Mouse (Mus musculus) testis, adult 2 months (tissue): ENCODE measurements at regions not wholly inside any gene's neighbourhood (a gene's known extent, or its start where the extent isn't known, plus 50 kb on each side); places are given as distances from the start of the nearest gene placed in this dataset.

Experiments
- H3K27ac ChIP-seq: fragments of 200-500 bp; 2 replicates; pipeline ENCODE4 v1.5.1; 2012; ENCODE audit warnings: low read depth, low read length; ENCODE audit not compliant: control insufficient read depth, insufficient read depth
- H3K27me3 ChIP-seq: fragments of 200-500 bp; 2 replicates; pipeline ENCODE4 v1.6.1; 2012; ENCODE audit warnings: mild to moderate bottlenecking, low read length, moderate library complexity; ENCODE audit not compliant: control insufficient read depth, insufficient read depth
- H3K36me3 ChIP-seq: fragments of 200-500 bp; 2 replicates; pipeline ENCODE4 v1.6.1; 2012; ENCODE audit warnings: mild to moderate bottlenecking, low read length; ENCODE audit not compliant: control insufficient read depth, insufficient read depth
- H3K4me1 ChIP-seq: fragments of 200-500 bp; 2 replicates; pipeline ENCODE4 v1.6.1; 2012; ENCODE audit warnings: low read length; ENCODE audit not compliant: control insufficient read depth, insufficient read depth
- H3K4me3 ChIP-seq: fragments of 200-500 bp; 2 replicates; pipeline ENCODE4 v1.5.1; 2012; ENCODE audit warnings: low read depth, mild to moderate bottlenecking, low read length, moderate library complexity, mixed read lengths; ENCODE audit not compliant: control insufficient read depth
- CTCF ChIP-seq: fragments of 200-500 bp; IDR thresholded peaks from 2 replicates; pipeline ENCODE4 v1.5.1; 2012; ENCODE audit warnings: low read depth, mild to moderate bottlenecking, inconsistent platforms, low read length, moderate library complexity; ENCODE audit not compliant: control insufficient read depth, insufficient read depth, insufficient replicate concordance
- POLR2A ChIP-seq: fragments of 200-500 bp; IDR thresholded peaks from 2 replicates; pipeline ENCODE4 v1.6.1; 2012; ENCODE audit warnings: low read depth, mild to moderate bottlenecking, inconsistent platforms, low read length, moderate library complexity; ENCODE audit not compliant: control insufficient read depth

DNA sequence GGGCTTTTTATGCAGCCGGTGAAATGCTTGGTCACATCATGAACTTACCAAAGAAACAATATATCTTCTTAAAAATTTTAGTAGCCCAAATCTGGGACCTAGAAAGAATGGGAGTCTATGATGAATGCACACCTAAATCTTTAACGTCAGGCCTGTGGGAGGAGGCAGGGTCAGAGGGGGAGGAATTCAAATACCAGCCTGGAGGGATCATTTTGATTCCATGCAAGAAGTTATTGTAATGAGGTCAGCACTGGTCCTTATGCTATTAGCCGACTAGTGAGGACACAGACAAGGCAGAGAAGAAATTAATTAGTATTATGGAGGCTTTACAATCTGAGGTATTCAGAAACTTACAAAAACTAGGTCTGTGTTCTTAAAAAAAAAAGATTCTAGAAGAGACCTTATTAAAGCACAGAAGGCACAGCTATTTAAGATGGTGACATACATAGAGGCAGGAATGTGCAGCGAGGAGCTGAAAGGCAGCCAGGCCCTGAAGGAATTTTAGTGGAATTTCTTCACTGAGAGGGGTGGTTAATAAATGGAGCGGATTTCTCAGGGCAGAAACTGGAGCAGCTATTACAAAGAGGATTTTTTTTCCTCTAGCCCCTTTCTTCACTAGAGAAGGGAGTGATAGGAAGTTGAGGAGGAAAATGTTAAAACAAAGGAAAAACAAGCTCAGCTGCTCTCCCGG, 95.7 kb upstream of the Rbms1 start:
- H3K27ac ChIP-seq: no peak overlapping the region; the same call in 1 of the 2 replicates

DNA sequence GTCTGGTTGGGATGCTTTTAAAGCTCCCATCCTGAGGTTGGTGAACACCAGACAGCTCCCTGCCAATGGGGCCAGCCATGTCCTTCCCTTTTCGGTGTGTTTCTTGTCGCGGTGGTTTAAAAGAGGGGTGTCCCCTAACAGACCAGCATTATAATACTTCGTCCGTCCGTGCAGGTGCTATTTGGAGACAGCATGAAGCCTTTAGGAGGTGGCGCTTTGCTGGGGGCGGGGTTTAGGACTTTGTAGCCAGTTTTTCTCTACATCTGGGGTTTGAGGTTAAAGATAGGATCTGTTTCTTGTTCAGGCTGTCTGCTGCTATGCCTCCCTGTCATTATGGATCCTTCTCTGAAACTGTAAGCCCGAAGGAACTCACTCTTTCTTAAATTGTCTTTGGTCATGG, 89.3 kb upstream of the Rbms1 start:
- Histone ChIP-seq H3K4me3 (no peak overlapping the region; the same call in 1 of the 2 replicates), H3K36me3 (no peaks in the 10 kb centered on the region), H3K27ac (no peak overlapping the region), H3K27me3 (no peaks in the 10 kb centered on the region), H3K4me1 (peaks cover 3% of the 10 kb centered on the region; the same call in 1 of the 2 replicates)
- TF ChIP-seq CTCF (no peak), POLR2A (no peak)

More for the DNA sequence above, 95.7 kb upstream of the Rbms1 start:
- Histone ChIP-seq H3K36me3 (no peaks in the 10 kb centered on the region), H3K4me1 (no peaks in the 10 kb centered on the region), H3K4me3 (no peak overlapping the region), H3K27me3 (no peaks in the 10 kb centered on the region)
- TF ChIP-seq POLR2A (no peak), CTCF (no peak)

DNA sequence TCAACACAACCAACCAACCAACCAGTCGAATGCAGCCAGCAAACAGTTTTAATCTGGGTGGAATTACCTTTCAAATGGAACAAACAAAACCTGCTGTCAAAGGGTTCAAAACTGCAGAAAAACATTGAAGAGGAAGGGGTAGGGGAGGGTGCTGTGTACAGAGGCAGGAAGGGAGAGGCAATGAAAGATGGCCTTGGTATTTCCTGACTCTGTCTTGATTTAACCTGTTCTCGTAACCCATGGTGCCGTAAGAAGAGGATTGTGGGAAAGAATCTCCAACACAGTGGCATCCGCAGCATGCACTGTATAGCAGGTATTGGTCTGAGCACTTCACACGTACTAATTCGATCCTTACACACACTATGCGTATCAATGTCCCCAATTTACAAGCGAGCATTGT, 88.8 kb upstream of the Rbms1 start:
- Histone ChIP-seq H3K36me3 (no peaks in the 10 kb centered on the region), H3K4me1 (peaks cover 3% of the 10 kb centered on the region; the same call in 1 of the 2 replicates), H3K27ac (no peak overlapping the region), H3K27me3 (no peaks in the 10 kb centered on the region), H3K4me3 (no peak overlapping the region)
- TF ChIP-seq POLR2A: no peak
- no peak for TF ChIP-seq CTCF

DNA sequence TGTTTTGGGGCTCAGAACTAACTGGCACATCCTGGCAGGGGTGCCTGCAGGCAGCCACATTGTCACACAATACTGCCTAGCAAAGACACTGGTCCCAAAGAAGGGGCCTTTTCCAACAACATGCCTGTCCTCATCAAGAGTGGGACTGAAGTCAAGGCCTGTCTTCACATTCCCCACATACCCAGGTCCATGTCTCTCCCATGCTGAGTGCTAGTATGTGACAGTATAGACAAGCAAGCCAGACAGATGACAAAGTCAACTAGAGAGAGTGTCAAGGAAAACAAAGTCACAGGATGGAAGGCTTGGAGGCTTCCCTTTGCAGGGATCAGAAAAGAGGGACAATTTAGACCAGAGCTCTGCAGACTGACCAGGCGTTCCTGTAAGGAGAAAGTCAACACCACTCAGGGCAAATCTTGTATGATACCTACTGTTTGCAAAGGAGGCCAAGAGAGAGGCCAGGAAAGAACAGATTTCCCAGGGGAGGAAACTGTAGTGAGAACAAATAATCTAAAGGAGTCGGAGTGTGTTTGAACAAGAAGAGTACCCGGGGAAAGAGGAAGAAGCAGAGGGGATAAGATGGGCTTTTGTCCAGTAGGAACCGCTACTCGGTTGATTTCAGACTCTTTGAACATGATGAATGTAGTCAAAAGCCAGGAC, 83.2 kb upstream of the Rbms1 start:
- no peaks in the 10 kb centered on the region for H3K36me3 ChIP-seq
- H3K27ac ChIP-seq: no peak overlapping the region
- TF ChIP-seq POLR2A (no peak), CTCF (no peak)
- no peaks in the 10 kb centered on the region for H3K27me3 ChIP-seq
- H3K4me3 ChIP-seq: no peak overlapping the region
- no peaks in the 10 kb centered on the region for H3K4me1 ChIP-seq

DNA sequence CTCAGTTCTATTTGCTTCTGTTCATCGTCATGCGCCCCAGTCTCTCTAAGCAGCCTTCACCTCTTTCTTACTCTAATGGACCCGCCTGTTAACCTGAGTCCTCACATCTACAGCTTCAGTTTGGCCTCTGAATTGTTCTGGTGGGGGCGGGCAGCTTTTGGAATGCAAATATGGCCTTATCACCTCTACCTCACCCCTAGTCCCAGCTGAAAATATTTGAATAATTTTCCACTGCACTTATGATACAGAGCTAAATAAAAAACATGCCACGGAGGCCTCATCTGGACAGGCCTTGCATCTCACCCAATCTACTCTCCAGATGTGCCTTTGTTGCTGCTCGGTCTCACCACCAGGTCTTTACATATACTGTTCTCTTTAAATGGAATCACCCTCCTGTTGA, 82.5 kb upstream of the Rbms1 start:
- no peaks in the 10 kb centered on the region for H3K36me3 ChIP-seq
- H3K27ac ChIP-seq: no peak overlapping the region
- H3K4me1 ChIP-seq: no peaks in the 10 kb centered on the region
- TF ChIP-seq CTCF: no peak
- no peak for TF ChIP-seq POLR2A
- H3K4me3 ChIP-seq: no peak overlapping the region
- H3K27me3 ChIP-seq: no peaks in the 10 kb centered on the region

DNA sequence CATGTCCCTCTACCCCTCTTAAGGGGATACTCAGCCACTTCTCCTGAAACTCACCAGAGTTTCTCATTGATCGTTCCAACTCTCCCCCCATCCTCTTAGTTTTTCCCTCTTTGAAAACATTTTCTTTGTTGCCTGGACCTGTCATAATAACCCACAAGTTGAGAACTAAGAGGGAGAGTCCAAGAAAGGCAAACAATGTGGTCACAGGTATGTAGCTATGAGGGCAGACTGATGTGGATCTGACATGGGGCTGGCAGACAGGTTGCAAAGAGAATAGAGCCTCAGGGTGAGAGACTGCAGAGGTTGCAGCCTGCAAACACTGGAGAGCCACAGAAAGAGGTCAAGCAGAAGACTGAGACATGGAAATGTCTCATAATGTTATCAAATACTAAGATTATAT, 69.9 kb upstream of the Rbms1 start:
- no peaks in the 10 kb centered on the region for H3K36me3 ChIP-seq
- no peak overlapping the region for H3K4me3 ChIP-seq
- H3K27ac ChIP-seq: no peak overlapping the region
- H3K4me1 ChIP-seq: no peaks in the 10 kb centered on the region
- no peaks in the 10 kb centered on the region for H3K27me3 ChIP-seq
- TF ChIP-seq POLR2A: no peak
- TF ChIP-seq CTCF: no peak

DNA sequence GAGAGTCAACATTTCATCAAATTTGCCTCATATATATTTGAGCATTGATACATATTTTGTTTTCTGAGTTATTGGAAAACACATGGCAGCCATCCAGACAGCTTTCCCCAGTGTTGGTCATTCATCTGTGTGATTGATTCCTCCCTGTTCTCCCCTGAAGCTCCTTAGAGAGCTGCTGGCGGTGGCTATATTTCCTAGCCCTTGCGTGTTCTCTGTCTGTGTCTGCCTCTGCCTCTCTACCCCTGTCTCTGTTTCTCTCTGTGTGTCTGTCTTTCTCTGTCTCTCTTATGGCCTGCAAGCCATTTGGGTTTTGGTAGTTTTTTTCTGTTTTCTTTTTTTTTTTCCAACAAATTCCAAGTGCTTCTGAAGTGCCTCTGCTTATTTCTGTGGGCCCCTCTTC, 66.7 kb upstream of the Rbms1 start:
- Histone ChIP-seq H3K27me3 (no peaks in the 10 kb centered on the region), H3K36me3 (no peaks in the 10 kb centered on the region), H3K4me3 (no peak overlapping the region), H3K27ac (no peak overlapping the region), H3K4me1 (no peaks in the 10 kb centered on the region)
- no peak for TF ChIP-seq CTCF
- no peak for TF ChIP-seq POLR2A
